Mouse (Mus musculus) Muller cell, postnatal 12 days (primary cell): Measurements from ENCODE around the gene Traf3.

Experiments used
- DNase-seq: peaks from one replicate; pipeline ENCODE4 v3.0.0-alpha.2; 2015; ENCODE audit errors: inconsistent ontology term

Gene Traf3

GRCm38 (mm10) chr12:111165831-111166591 lies at the start of gene Traf3:
TSS of gene Traf3 (plus strand) at chr12:111166370.
- peak; percentile 87 for DNase-seq

- no peak for DNase-seq
These were observed 46.6 kb upstream of the Traf3 start for GRCm38 (mm10) chr12:111119506-111120085.

GRCm38 (mm10) chr12:111120976-111121645 lies 45.1 kb upstream of the Traf3 start:
- DNase-seq: no peak

GRCm38 (mm10) chr12:111122332-111122852 lies 43.8 kb upstream of the Traf3 start:
- DNase-seq: no peak

GRCm38 (mm10) chr12:111124601-111125260 lies 41.4 kb upstream of the Traf3 start:
- DNase-seq: no peak

- no peak for DNase-seq
These were observed 40.5 kb upstream of the Traf3 start for GRCm38 (mm10) chr12:111125666-111126065.

GRCm38 (mm10) chr12:111134169-111134568 lies 32.0 kb upstream of the Traf3 start:
- DNase-seq: no peak

- DNase-seq: peak; percentile 58
These were observed 31.1 kb upstream of the Traf3 start for GRCm38 (mm10) chr12:111134791-111135733.

GRCm38 (mm10) chr12:111135953-111136352 lies 30.2 kb upstream of the Traf3 start:
- no peak for DNase-seq

GRCm38 (mm10) chr12:111137079-111137478 lies 29.1 kb upstream of the Traf3 start:
- no peak for DNase-seq

- DNase-seq: peak; percentile 30
These were observed 23.1 kb upstream of the Traf3 start for GRCm38 (mm10) chr12:111143005-111143508.

GRCm38 (mm10) chr12:111143509-111144063 lies 22.6 kb upstream of the Traf3 start:
- peak; percentile 29 for DNase-seq

- no peak for DNase-seq
These were observed 21.6 kb upstream of the Traf3 start for GRCm38 (mm10) chr12:111144598-111144997.

GRCm38 (mm10) chr12:111145269-111145668 lies 20.9 kb upstream of the Traf3 start:
- DNase-seq: no peak

GRCm38 (mm10) chr12:111149495-111150235 lies 16.5 kb upstream of the Traf3 start:
- DNase-seq: no peak

GRCm38 (mm10) chr12:111150236-111150596 lies 16.0 kb upstream of the Traf3 start:
- no peak for DNase-seq

- DNase-seq: no peak
These were observed 14.6 kb upstream of the Traf3 start for GRCm38 (mm10) chr12:111151422-111152156.

GRCm38 (mm10) chr12:111152579-111152978 lies 13.6 kb upstream of the Traf3 start:
- no peak for DNase-seq
